Mouse (Mus musculus) hindbrain, embryonic 14.5 days (tissue): Measurements from ENCODE around the gene Mcrip1. TPM values are rescaled to one million over a fixed set of nuclear protein-coding genes. Genes with fewer than 3 reads are reported as not detected.

Source experiments
- ATAC-seq: fragments of 200-750 bp; cut with Nextera tagmentation; 2 replicates; pipeline ENCODE4 v1.8.0; 2017; ENCODE audit warnings: moderate number of reproducible peaks, mild to moderate bottlenecking, moderate TSS enrichment, moderate library complexity; ENCODE audit not compliant: low FRiP score
- DNase-seq: peaks from one replicate; pipeline ENCODE4 v3.0.0-alpha.2; 2015; ENCODE audit warnings: low spot score
- H3K27ac ChIP-seq: fragments of 300-500 bp; sonication (generic); 2 replicates; pipeline ENCODE4 v1.5.1; 2014; ENCODE audit warnings: mild to moderate bottlenecking, moderate library complexity
- H3K27me3 ChIP-seq: fragments of 300-500 bp; sonication (generic); 2 replicates; pipeline ENCODE4 v1.6.1; 2014; ENCODE audit warnings: mild to moderate bottlenecking, low read length, mixed read lengths; ENCODE audit not compliant: control insufficient read depth, insufficient read depth
- H3K36me3 ChIP-seq: fragments of 300-500 bp; sonication (generic); replicated peaks from 2 replicates; pipeline ENCODE4 v1.6.1; 2014; ENCODE audit not compliant: control insufficient read depth, insufficient read depth
- H3K4me1 ChIP-seq: fragments of 300-500 bp; sonication (generic); replicated peaks from 2 replicates; pipeline ENCODE4 v1.6.1; 2014; ENCODE audit warnings: antibody characterized with exemption, low read length, mixed read lengths; ENCODE audit not compliant: control insufficient read depth, insufficient read depth
- H3K4me2 ChIP-seq: fragments of 300-500 bp; sonication (generic); replicated peaks from 2 replicates; pipeline ENCODE4 v1.6.1; 2014; ENCODE audit warnings: mild to moderate bottlenecking, moderate library complexity
- H3K4me3 ChIP-seq: fragments of 300-500 bp; sonication (generic); replicated peaks from 2 replicates; pipeline ENCODE4 v1.5.1; 2014; ENCODE audit warnings: mild to moderate bottlenecking, low read length
- H3K9ac ChIP-seq: fragments of 300-500 bp; sonication (generic); 2 replicates; pipeline ENCODE4 v1.6.1; 2014
- H3K9me3 ChIP-seq: fragments of 300-500 bp; sonication (generic); 2 replicates; pipeline ENCODE4 v1.6.1; 2016; ENCODE audit warnings: low read length; ENCODE audit not compliant: control insufficient read depth
- WGBS: fragments of 180-500 bp; shearing (Covaris S2); extraction: QIAGEN DNeasy Blood & Tissue Kit; methylation state at CpG from one replicate; pipeline ENCODE4 v1.1.7; 2014; 5-methylcytosine and 5-hydroxymethylcytosine counted together
- polyA plus RNA-seq: library from polyadenylated mRNA; unstranded; fragments of >200 nt; fragmentation: Nextera tagmentation; extraction: Ambion mirVana; gene quantifications from 2 replicates; pipeline ENCODE4 v1.2.1, GENCODE M21; 2014

Mcrip1 gene
- polyA plus RNA-seq, 1 experiment from 2014 or later, result 261 TPM

DNA sequence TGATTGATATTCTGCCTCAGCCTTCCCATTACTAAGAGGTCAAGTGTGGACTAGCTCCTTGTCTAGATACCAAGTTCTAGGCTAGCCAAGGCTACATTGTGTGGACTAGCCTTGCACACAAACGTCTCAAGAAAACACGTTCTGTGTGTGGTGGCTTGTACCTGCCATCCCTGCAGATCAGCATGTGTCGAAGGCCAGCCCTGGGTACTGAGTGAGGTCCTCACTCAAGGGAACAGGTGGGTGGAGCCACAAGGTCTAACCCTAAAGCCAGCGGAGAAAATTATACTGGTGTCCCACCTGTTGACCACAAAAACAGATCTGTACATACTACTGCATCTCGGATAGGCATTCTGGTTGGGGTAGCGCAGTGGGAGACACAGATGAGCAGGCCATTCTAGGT, 49.6 kb downstream of the Mcrip1 start:
- no peak for DNase-seq
- Histone ChIP-seq H3K4me3 (no peak overlapping the region), H3K9me3 (no peaks in the 10 kb centered on the region), H3K4me1 (no peaks in the 10 kb centered on the region), H3K36me3 (peaks cover 40% of the 10 kb centered on the region), H3K27ac (no peak overlapping the region), H3K27me3 (no peaks in the 10 kb centered on the region), H3K4me2 (no peak overlapping the region), H3K9ac (no peak overlapping the region)
- WGBS, result 87% methylated on average over 6 of the region's 6 CpGs
- ATAC-seq, result no peak

DNA sequence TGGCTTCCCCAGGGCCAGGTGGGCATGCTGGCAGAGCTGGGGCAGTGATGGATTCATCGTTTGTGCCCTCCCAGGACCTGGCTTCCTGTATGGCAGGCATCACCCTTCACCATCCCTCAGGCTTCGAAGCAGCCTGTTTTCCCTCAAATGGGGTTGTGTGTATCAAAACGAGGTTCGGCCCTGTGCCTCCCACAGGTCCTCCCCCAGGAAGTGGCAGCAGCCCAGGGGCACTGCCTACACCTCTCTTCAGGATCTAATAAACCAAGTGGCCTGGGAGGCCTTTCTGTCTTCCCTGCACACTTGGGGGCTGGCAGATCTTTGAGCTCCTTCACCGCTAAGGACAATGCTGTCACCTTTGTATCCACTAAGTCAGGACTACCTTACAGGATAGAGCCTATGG, 50.6 kb downstream of the Mcrip1 start:
- DNase-seq, result no peak
- WGBS, result 90% methylated on average over 5 of the region's 5 CpGs
- Histone ChIP-seq H3K36me3 (peaks cover 50% of the 10 kb centered on the region), H3K9me3 (no peaks in the 10 kb centered on the region), H3K4me1 (peaks cover 1% of the 10 kb centered on the region; the same call in 1 of the 2 replicates), H3K9ac (no peak overlapping the region), H3K4me3 (no peak overlapping the region), H3K27me3 (no peaks in the 10 kb centered on the region), H3K27ac (no peak overlapping the region), H3K4me2 (no peak overlapping the region)
- ATAC-seq, result no peak

DNA sequence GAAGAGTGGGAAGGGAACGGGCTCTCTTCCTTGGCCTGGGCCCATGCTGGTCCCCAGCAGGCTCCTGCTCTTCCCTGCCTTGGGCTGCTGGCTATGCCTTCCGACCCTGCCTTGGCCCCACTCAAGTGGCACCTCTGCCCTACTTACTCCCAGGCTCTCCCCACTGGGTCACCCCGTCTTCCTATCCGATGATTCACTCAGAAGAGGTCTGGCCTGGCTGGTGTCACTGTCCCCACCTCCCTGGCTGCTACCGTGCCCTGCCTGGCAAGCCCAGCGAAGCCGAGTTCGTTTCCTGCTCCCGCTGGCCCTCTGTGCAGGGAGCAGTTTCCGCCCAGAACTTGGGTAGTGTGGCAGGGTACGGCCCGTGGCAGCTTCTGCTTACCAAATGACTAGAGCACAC, 51.3 kb downstream of the Mcrip1 start:
- no peak overlapping the region for H3K4me2 ChIP-seq
- no peak for DNase-seq
- no peak overlapping the region for H3K4me3 ChIP-seq
- no peak overlapping the region for H3K27ac ChIP-seq
- H3K4me1 ChIP-seq, result peaks cover 8% of the 10 kb centered on the region
- no peaks in the 10 kb centered on the region for H3K9me3 ChIP-seq
- no peak for ATAC-seq
- no peaks in the 10 kb centered on the region for H3K27me3 ChIP-seq
- H3K36me3 ChIP-seq, result peaks cover 51% of the 10 kb centered on the region
- no peak overlapping the region for H3K9ac ChIP-seq
- 94% methylated on average over 12 of the region's 12 CpGs for WGBS

DNA sequence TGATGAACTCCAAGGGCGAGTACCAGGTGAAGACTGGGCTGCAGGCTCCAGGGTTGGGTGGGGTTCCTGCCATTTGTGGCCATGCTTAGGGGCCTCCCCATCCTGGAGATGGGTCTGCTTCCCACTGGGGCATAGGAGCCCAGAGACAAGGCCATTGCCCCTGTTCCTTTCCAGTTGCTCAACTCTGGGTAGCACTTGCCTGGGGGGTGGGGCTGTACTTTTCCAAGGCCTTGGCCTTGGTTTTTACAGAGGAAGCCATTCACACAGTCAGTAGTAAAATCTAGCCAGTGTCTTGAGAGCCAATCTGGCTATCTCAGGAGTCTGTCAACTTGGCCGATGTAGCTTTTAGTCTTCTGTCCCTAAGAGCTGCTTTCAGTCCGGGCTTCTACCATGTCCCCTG, 52.1 kb downstream of the Mcrip1 start:
- H3K27ac ChIP-seq, result no peak overlapping the region
- no peaks in the 10 kb centered on the region for H3K9me3 ChIP-seq
- no peak overlapping the region for H3K4me2 ChIP-seq
- ATAC-seq (no peak), DNase-seq (no peak)
- H3K36me3 ChIP-seq, result peaks cover 51% of the 10 kb centered on the region
- H3K9ac ChIP-seq, result no peak overlapping the region
- no peaks in the 10 kb centered on the region for H3K27me3 ChIP-seq
- H3K4me1 ChIP-seq, result peaks cover 16% of the 10 kb centered on the region
- 98% methylated on average over 3 of the region's 3 CpGs for WGBS
- no peak overlapping the region for H3K4me3 ChIP-seq

DNA sequence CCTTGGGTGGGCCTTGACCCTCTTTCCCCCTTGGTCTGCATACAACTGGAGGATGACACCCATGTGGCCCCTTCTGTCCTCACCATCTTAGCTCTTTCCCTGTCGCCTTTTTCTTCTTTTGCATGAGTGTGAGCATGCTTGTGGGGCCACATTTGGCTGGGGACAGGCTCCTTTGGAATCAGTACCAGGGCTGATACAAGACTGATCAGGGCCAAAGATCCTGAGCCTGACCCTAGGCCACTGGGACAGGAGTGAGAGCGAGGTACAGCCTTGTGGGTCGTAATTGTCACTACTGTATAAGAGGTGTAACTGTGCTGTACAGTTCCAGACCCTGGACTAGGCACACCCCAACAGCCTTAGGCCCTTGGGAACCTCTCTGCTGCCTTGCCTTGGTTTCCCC, 55.6 kb downstream of the Mcrip1 start:
- Histone ChIP-seq H3K27me3 (no peaks in the 10 kb centered on the region), H3K27ac (no peak overlapping the region), H3K4me3 (no peak overlapping the region), H3K36me3 (peaks cover 59% of the 10 kb centered on the region), H3K9ac (peak overlapping the region; percentile 75; the same call in 1 of the 2 replicates), H3K4me2 (peak overlapping the region; percentile 86), H3K9me3 (no peaks in the 10 kb centered on the region), H3K4me1 (peaks cover 28% of the 10 kb centered on the region)
- ATAC-seq, result no peak
- DNase-seq, result no peak
- 91% methylated on average over 3 of the region's 3 CpGs for WGBS

DNA sequence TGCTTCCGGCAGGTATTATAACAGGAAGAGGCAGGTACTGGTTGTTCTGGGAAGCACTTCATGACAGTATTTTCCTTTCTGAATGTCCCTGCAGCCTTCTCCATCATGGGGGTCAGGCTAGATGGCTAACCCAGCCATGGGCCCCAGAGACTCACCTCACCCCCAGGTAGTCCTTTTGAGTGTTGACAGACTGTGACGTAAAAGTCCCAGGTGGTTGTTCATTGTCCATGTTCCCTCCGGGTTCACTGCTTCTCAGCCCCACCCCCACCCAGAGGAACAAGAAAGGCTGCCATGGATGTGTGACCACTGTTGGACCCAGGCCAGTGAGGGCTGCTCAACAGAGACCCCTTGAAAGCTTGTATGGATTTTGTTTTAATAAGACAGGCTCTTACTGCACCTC, 56.2 kb downstream of the Mcrip1 start:
- DNase-seq, result no peak
- no peaks in the 10 kb centered on the region for H3K9me3 ChIP-seq
- no peaks in the 10 kb centered on the region for H3K27me3 ChIP-seq
- peak overlapping the region; percentile 77 for H3K4me3 ChIP-seq
- ATAC-seq, result no peak
- 61% methylated on average over 3 of the region's 3 CpGs for WGBS
- peak overlapping the region; percentile 72; the same call in 1 of the 2 replicates for H3K27ac ChIP-seq
- H3K4me1 ChIP-seq, result peaks cover 28% of the 10 kb centered on the region
- peaks cover 59% of the 10 kb centered on the region for H3K36me3 ChIP-seq
- H3K4me2 ChIP-seq, result peak overlapping the region; percentile 86
- peak overlapping the region; percentile 75 for H3K9ac ChIP-seq

Other genes with a start within 250 kb of the Mcrip1 start
- gene Actg1, start 201.2 kb downstream of the Mcrip1 start, polyA plus RNA-seq, result 4,053 and 4,080 TPM in 2 replicates
- gene Fscn2, start 188.2 kb downstream of the Mcrip1 start, polyA plus RNA-seq, result 1.6 and 2.2 TPM in 2 replicates
- gene Faap100, start 171.0 kb downstream of the Mcrip1 start, polyA plus RNA-seq, result 85.6 and 90.1 TPM in 2 replicates
- 37.4 and 39.3 TPM in 2 replicates for gene Nploc4, start 112.0 kb downstream of the Mcrip1 start, polyA plus RNA-seq
- not detected in 2 replicates for gene Tspan10, start 107.1 kb downstream of the Mcrip1 start, polyA plus RNA-seq
- gene Pde6g, start 96.2 kb downstream of the Mcrip1 start, polyA plus RNA-seq, result 0.40 TPM in 2 replicates
- 11.4 and 12.4 TPM in 2 replicates for gene Oxld1, start 91.7 kb downstream of the Mcrip1 start, polyA plus RNA-seq
- 19.9 and 20.8 TPM in 2 replicates for gene Ccdc137, start 91.6 kb downstream of the Mcrip1 start, polyA plus RNA-seq
- 56.1 and 56.3 TPM in 2 replicates for gene Arl16, start 82.1 kb downstream of the Mcrip1 start, polyA plus RNA-seq
- 131 and 132 TPM in 2 replicates for gene Mrpl12, start 65.1 kb downstream of the Mcrip1 start, polyA plus RNA-seq
- gene Slc25a10, start 57.9 kb downstream of the Mcrip1 start, polyA plus RNA-seq, result 28.5 and 29.8 TPM in 2 replicates
- 0.27 and 0.32 TPM in 2 replicates for gene Gcgr, start 19.0 kb downstream of the Mcrip1 start, polyA plus RNA-seq
- 0.29 TPM in 1 of 2 replicates, not detected in the other for gene Ppp1r27, start 1.4 kb upstream of the Mcrip1 start, polyA plus RNA-seq
- gene P4hb, start 23.5 kb upstream of the Mcrip1 start, polyA plus RNA-seq, result 295 and 326 TPM in 2 replicates
- gene Arhgdia, start 31.9 kb upstream of the Mcrip1 start, polyA plus RNA-seq, result 435 and 490 TPM in 2 replicates
- 237 and 252 TPM in 2 replicates for gene Alyref, start 48.6 kb upstream of the Mcrip1 start, polyA plus RNA-seq
- gene Anapc11, start 48.7 kb upstream of the Mcrip1 start, polyA plus RNA-seq, result 227 and 229 TPM in 2 replicates
- gene Npb, start 58.8 kb upstream of the Mcrip1 start, polyA plus RNA-seq, result 0.83 and 1.5 TPM in 2 replicates
- 173 and 181 TPM in 2 replicates for gene Pcyt2, start 68.2 kb upstream of the Mcrip1 start, polyA plus RNA-seq
- 35.5 and 37.0 TPM in 2 replicates for gene Sirt7, start 75.5 kb upstream of the Mcrip1 start, polyA plus RNA-seq
- 35.4 and 37.8 TPM in 2 replicates for gene Mafg, start 83.9 kb upstream of the Mcrip1 start, polyA plus RNA-seq
- gene Pycr1, start 94.0 kb upstream of the Mcrip1 start, polyA plus RNA-seq, result 16.8 and 17.9 TPM in 2 replicates
- 1.1 and 1.4 TPM in 2 replicates for gene Myadml2, start 98.4 kb upstream of the Mcrip1 start, polyA plus RNA-seq
- gene Notum, start 111.4 kb upstream of the Mcrip1 start, polyA plus RNA-seq, result 2.2 and 3.5 TPM in 2 replicates
- gene Aspscr1, start 123.2 kb upstream of the Mcrip1 start, polyA plus RNA-seq, result 123 and 136 TPM in 2 replicates
- 95.7 and 106 TPM in 2 replicates for gene Cenpx, start 164.0 kb upstream of the Mcrip1 start, polyA plus RNA-seq
- 52.7 and 56.5 TPM in 2 replicates for gene Lrrc45, start 164.2 kb upstream of the Mcrip1 start, polyA plus RNA-seq
- gene Rac3, start 171.7 kb upstream of the Mcrip1 start, polyA plus RNA-seq, result 124 and 134 TPM in 2 replicates
- 9.0 and 13.7 TPM in 2 replicates for gene Dcxr, start 177.6 kb upstream of the Mcrip1 start, polyA plus RNA-seq
- gene Cbr2, start 182.4 kb upstream of the Mcrip1 start, polyA plus RNA-seq, result 0.64 and 0.90 TPM in 2 replicates
- gene Hmga1b, start 213.1 kb upstream of the Mcrip1 start, polyA plus RNA-seq, result 1.8 and 2.2 TPM in 2 replicates
- gene Rfng, start 234.5 kb upstream of the Mcrip1 start, polyA plus RNA-seq, result 86.1 and 87.0 TPM in 2 replicates
- gene Gps1, start 234.5 kb upstream of the Mcrip1 start, polyA plus RNA-seq, result 288 and 307 TPM in 2 replicates
- gene Dus1l, start 246.7 kb upstream of the Mcrip1 start, polyA plus RNA-seq, result 43.8 and 43.9 TPM in 2 replicates